Mouse (Mus musculus) thymus, adult 2 months (tissue): ENCODE data around the gene Hps6.

Experiments
- CTCF ChIP-seq: fragments of 200-500 bp; IDR thresholded peaks from 2 replicates; pipeline ENCODE4 v1.5.1; 2012; ENCODE audit warnings: mild to moderate bottlenecking, control low read depth, low read length, moderate library complexity, borderline replicate concordance; ENCODE audit not compliant: control insufficient read depth, poor library complexity, insufficient read depth; ENCODE audit errors: extremely low read depth
- POLR2A ChIP-seq: fragments of 200-500 bp; IDR thresholded peaks from 2 replicates; pipeline ENCODE4 v1.6.1; 2012; ENCODE audit warnings: mild to moderate bottlenecking, low read length, control low read depth, moderate library complexity; ENCODE audit not compliant: control insufficient read depth, poor library complexity, insufficient read depth; ENCODE audit errors: extremely low read depth

- TF ChIP-seq CTCF (no peak), POLR2A (no peak)
Measured at GRCm38 (mm10) chr19:46049129-46049528, 45.8 kb downstream of the Hps6 start.
